Mouse (Mus musculus) forebrain, embryonic 14.5 days (tissue): ENCODE measurements around the gene Gprasp2. TPM values are rescaled to one million over a fixed set of nuclear protein-coding genes. Genes with fewer than 3 reads are reported as not detected.
A peak's percentile ranks its signal among the peaks of the same experiment; 100 is the strongest.
"Not testable (repeated sequence)": the region's sequence is repeated elsewhere in the genome, so short reads cannot be mapped to it uniquely, and the experiment has no call there.

Experiments used
- ATAC-seq: fragments of 200-750 bp; cut with Nextera tagmentation; 2 replicates; pipeline ENCODE4 v1.8.0; 2017; ENCODE audit warnings: mild to moderate bottlenecking, moderate library complexity
- DNase-seq: peaks from one replicate; pipeline ENCODE4 v3.0.0-alpha.2; 2015; ENCODE audit warnings: low spot score
- H3K27ac ChIP-seq: fragments of 300-500 bp; sonication (generic); 2 replicates; pipeline ENCODE4 v1.5.1; 2014; ENCODE audit warnings: low read depth, mild to moderate bottlenecking, control low read depth, low read length, moderate library complexity
- H3K27me3 ChIP-seq: fragments of 300-500 bp; sonication (generic); replicated peaks from 2 replicates; pipeline ENCODE4 v1.6.1; 2014; ENCODE audit warnings: low read length, control low read depth, mixed read lengths; ENCODE audit not compliant: control insufficient read depth, insufficient read depth
- H3K36me3 ChIP-seq: fragments of 300-500 bp; sonication (generic); 2 replicates; pipeline ENCODE4 v1.6.1; 2014; ENCODE audit warnings: low read length, control low read depth; ENCODE audit not compliant: control insufficient read depth, insufficient read depth
- H3K4me1 ChIP-seq: fragments of 300-500 bp; sonication (generic); 2 replicates; pipeline ENCODE4 v1.6.1; 2014; ENCODE audit warnings: antibody characterized with exemption, low read length, control low read depth; ENCODE audit not compliant: control insufficient read depth, insufficient read depth
- H3K4me2 ChIP-seq: fragments of 300-500 bp; sonication (generic); 2 replicates; pipeline ENCODE4 v1.6.1; 2014; ENCODE audit warnings: mild to moderate bottlenecking, control low read depth, low read length
- H3K4me3 ChIP-seq: fragments of 300-500 bp; sonication (generic); 2 replicates; pipeline ENCODE4 v1.5.1; 2014; ENCODE audit warnings: low read depth, low read length, control low read depth
- H3K9ac ChIP-seq: fragments of 300-500 bp; sonication (generic); 2 replicates; pipeline ENCODE4 v1.6.1; 2014; ENCODE audit warnings: mild to moderate bottlenecking, low read length, control low read depth, moderate library complexity
- H3K9me3 ChIP-seq: fragments of 300-500 bp; sonication (generic); replicated peaks from 2 replicates; pipeline ENCODE4 v1.6.1; 2016; ENCODE audit warnings: low read length, control low read depth, mixed read lengths; ENCODE audit not compliant: control insufficient read depth
- WGBS: fragments of 180-500 bp; shearing (Covaris S2); extraction: QIAGEN DNeasy Blood & Tissue Kit; methylation state at CpG from one replicate; pipeline ENCODE4 v1.1.7; 2014; 5-methylcytosine and 5-hydroxymethylcytosine counted together
- polyA plus RNA-seq: library from polyadenylated mRNA; unstranded; fragments of >200 nt; fragmentation: Nextera tagmentation; extraction: Ambion mirVana; gene quantifications from 2 replicates; pipeline ENCODE4 v1.2.1, GENCODE M21; 2014

Gprasp2 gene
- polyA plus RNA-seq, result 100 and 111 TPM in 2 replicates

DNA sequence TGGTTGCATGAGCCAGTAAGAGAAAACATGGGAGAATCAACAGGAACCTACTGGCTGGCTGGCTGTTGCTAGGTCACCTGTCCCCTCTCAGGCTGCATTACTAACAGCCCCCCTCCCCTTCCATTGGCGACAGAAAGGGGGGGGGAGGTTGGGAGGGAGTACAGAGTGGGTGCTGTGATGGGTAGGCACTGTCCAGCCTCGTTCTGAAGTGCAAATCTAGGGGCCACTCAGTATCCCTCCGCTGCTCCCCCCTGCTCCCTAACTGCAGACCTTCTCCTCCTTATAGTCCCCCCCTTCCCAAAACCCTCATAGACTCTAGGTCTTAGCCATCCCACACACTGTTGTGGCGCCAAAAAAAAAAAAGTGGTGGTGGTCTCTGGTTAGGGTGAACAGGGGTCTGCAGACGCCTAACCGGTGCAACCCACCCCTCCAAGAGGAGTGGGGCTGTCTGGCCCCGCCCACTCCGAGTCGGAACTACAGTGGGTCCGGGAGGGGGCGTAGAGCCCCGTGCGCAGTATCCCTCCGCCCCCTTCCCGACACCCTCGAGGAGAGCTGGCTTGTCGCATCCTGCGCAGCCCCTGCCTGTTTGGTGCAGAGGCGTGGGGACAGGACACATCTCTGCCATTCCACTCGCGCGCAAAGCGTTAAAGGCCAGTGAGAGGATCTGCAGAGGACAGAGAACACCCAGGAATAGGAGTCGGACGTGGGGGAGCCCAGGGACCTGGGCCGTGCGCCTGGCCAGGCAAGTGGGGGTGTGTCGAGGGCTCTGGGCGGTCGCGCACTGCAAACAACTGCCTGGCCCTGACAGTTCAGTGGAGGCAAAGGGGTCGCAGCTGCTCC lies at the start of gene Gprasp2:
Gprasp2 (plus strand) TSS at position 514 of the 840 bp plus-strand sequence.
- Histone ChIP-seq H3K27ac (peak within 1 kb of the TSS; percentile 39; the same call in 1 of the 2 replicates), H3K4me2 (peak within 1 kb of the TSS; percentile 57), H3K9ac (peak within 1 kb of the TSS; percentile 60), H3K4me3 (peak within 1 kb of the TSS; percentile 49)
- H3K9me3 ChIP-seq, H3K4me1 ChIP-seq, H3K36me3 ChIP-seq, H3K27me3 ChIP-seq: not testable (repeated sequence)
- ATAC-seq (peak; percentile 90), DNase-seq (peak; percentile 75)
- WGBS, result 38% methylated on average over 28 of the region's 32 CpGs

DNA sequence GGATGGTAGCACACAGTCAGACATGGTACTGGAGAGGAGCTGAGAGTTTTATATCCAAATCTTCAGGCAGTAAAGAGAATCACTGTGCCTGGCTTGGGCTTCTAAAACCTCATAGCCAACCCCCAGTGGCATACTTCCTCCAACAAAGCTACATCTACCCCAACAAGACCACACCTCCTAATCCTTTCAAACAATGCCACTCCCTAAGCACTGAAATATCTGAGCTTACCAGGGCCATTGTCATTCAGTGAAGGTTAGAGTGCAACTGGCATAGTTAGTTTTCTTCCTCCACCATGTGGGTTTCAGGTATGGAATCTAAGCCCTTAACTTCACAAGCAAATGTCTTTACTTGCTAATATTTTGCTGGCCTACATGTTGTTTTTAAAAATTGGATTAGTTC lies 47.3 kb upstream of the Gprasp2 start:
- Histone ChIP-seq H3K4me1 (no peaks in the 10 kb centered on the region), H3K9me3 (no peaks in the 10 kb centered on the region), H3K36me3 (no peaks in the 10 kb centered on the region), H3K27me3 (no peaks in the 10 kb centered on the region), H3K4me3 (no peak overlapping the region), H3K4me2 (no peak overlapping the region), H3K27ac (no peak overlapping the region), H3K9ac (no peak overlapping the region)
- DNase-seq (no peak), ATAC-seq (no peak)

DNA sequence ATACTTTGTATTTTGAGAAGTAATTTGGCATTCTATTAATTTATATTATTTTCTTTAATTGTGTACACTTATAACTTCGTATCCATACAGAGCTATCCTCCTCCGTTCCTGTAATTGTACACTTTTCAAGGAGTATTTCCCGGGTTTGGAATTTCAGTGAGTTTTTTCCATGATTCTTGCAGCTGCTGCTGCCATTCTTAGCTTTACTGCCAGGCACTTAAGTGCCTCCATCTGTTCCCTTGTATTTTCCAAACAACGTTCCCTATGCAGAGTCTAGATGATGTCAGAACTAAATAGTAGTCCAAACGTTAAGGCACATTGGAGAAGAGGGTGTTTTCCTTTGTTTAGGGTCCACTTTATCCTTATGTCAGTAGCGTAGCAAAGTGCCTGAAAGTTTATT lies 46.5 kb upstream of the Gprasp2 start:
- Histone ChIP-seq H3K4me3 (no peak overlapping the region), H3K9me3 (no peaks in the 10 kb centered on the region), H3K4me2 (no peak overlapping the region), H3K27me3 (no peaks in the 10 kb centered on the region), H3K9ac (no peak overlapping the region), H3K4me1 (no peaks in the 10 kb centered on the region), H3K27ac (no peak overlapping the region; the same call in 1 of the 2 replicates), H3K36me3 (no peaks in the 10 kb centered on the region)
- peak; percentile 28 for DNase-seq
- no peak for ATAC-seq
- 65% methylated on average over 6 of the region's 6 CpGs for WGBS

DNA sequence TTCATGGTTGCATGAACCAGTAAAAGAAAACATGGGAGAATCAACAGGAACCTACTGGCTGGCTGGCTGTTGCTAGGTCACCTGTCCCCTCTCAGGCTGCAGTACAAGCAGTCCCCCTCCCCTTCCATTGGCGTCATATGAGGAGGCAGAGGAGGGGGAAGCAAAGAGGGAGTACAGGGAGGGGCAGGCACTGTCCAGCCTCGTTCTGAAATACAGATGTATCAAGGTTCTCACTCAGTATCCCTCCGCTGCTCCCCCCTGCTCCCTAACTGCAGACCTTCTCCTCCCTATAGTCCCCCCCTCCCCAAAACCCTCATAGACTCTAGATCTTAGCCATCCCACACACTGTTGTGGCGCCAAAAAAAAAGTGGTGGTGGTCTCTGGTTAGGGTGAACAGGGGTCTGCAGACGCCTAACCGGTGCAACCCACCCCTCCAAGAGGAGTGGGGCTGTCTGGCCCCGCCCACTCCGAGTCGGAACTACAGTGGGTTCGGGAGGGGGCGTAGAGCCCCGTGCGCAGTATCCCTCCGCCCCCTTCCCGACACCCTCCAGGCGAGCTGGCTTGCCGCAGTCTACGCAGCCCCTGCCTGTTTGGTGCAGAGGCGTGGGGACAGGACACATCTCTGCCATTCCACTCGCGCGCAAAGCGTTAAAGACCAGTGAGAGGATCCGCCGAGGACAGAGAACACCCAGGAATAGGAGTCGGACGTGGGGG lies 43.1 kb upstream of the Gprasp2 start:
- not testable (repeated sequence) for H3K27me3 ChIP-seq, H3K4me1 ChIP-seq, H3K9me3 ChIP-seq
- Histone ChIP-seq H3K9ac (peak overlapping the region; percentile 71), H3K36me3 (peaks cover 18% of the 10 kb centered on the region), H3K27ac (peak overlapping the region; percentile 39; the same call in 1 of the 2 replicates), H3K4me2 (peak overlapping the region; percentile 54), H3K4me3 (peak overlapping the region; percentile 53)
- WGBS, result 28% methylated on average over 22 of the region's 27 CpGs
- ATAC-seq, result peak; percentile 95
- peak; percentile 81 for DNase-seq

DNA sequence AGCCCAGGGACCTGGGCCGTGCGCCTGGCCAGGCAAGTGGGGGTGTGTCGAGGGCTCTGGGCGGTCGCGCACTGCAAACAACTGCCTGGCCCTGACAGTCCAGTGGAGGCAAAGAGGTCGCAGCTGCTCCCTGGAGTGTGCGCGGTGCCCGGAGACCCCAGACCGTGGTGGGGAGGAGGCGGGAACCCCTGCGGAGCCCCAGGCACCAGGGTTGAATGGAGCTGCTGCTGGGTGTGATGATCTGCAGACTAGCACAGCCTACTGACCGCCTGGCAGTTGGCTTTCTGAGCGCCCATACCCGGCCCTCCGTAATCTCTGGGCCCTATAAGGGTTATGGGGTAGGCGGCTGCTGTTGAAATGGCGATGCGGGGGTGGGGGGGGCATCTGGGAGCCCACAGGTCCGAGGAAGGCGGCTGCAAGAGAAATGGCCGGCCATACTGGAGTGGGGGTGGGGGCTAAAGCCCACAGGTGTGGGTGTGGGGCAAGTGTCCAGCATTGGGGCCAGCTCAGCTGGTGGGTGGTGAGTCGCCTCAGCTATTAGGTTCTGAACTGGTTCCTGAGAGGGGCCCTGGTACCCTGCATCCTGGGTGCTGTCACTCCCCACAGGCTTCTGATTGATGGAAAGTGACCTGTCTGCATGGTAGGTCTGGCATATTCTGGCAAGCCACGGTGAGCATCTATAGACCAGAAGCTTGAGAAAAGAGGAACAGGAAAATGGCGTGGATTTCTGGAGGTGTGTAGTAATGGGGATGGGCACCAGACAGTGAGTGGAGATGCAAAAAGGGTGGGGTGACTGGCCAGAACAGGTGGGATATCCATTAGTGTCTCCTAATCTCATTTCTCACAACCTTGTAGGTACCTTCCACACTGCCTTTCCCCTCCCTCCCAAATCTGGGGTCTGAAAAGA lies 42.3 kb upstream of the Gprasp2 start:
- Histone ChIP-seq H3K27ac (peak overlapping the region; percentile 58; the same call in 1 of the 2 replicates), H3K36me3 (peaks cover 21% of the 10 kb centered on the region), H3K4me3 (peak overlapping the region; percentile 53), H3K4me2 (peak overlapping the region; percentile 54), H3K9ac (peak overlapping the region; percentile 71)
- not testable (repeated sequence) for H3K4me1 ChIP-seq, H3K9me3 ChIP-seq, H3K27me3 ChIP-seq
- 24% methylated on average over 20 of the region's 26 CpGs for WGBS
- DNase-seq, result peak; percentile 6
- ATAC-seq, result peak; percentile 12; the same call in 1 of the 2 replicates

DNA sequence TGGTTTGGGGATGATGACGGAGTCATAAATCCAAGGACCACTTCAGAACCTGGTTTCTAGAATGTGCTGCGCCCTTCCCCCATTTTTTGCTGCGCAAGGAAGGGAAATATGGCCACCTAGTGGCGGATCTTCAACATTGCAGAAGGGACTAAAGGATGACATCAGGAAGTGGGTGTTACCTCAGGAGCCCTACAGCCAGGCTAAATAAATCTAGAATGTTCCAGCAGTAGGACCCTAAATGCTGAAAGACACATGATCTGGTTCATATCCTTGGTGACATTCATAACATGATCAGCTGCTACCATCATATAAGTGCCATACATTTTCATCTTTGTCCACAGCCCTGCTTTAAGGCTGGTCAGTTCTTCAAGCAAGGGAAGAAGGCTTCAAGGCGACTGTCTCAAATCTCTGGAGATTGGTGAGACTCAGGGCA lies 41.6 kb upstream of the Gprasp2 start, which contains the start of gene Bhlhb9:
Bhlhb9 (plus strand) TSS at position 383 of the 433 bp plus-strand sequence.
- 0 out of 2 replicates have a peak, but pooled peaks have one; percentile 7 for ATAC-seq
- peak within 1 kb of the TSS; percentile 53 for H3K4me3 ChIP-seq
- WGBS, result 25% methylated on average over 3 of the region's 5 CpGs

DNA sequence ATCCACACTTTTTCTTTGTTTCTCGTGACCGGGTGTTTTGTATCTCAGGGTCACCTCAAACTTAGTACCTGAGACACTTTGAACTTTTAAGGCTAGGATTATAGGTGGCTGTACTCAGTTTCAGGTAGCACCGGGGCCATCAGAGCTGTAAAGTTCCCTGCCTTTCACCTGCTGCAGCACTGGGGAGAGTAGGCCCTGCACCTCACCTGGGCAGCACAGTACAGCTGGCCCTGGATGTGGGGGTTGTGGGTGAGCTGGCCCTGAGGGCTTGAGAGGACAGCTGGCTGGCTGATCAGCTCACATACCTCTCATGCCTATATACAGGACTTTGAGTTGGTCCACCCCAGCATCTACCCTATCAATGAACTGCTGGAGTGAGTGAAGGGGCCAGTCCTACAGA lies 34.7 kb upstream of the Gprasp2 start:
- H3K9ac ChIP-seq, result no peak overlapping the region
- no peaks in the 10 kb centered on the region for H3K27me3 ChIP-seq
- H3K4me1 ChIP-seq, result no peaks in the 10 kb centered on the region
- 90% methylated on average over 3 of the region's 3 CpGs for WGBS
- H3K36me3 ChIP-seq, result peaks cover 26% of the 10 kb centered on the region
- H3K4me2 ChIP-seq, result no peak overlapping the region
- no peaks in the 10 kb centered on the region for H3K9me3 ChIP-seq
- H3K4me3 ChIP-seq, result no peak overlapping the region
- ATAC-seq, result no peak
- no peak for DNase-seq
- no peak overlapping the region for H3K27ac ChIP-seq

More for the DNA sequence above, 41.6 kb upstream of the Gprasp2 start, which contains the start of gene Bhlhb9:
- H3K4me1 ChIP-seq, H3K9me3 ChIP-seq, H3K27me3 ChIP-seq: not testable (repeated sequence)
- Histone ChIP-seq H3K36me3 (peaks cover 25% of the 10 kb centered on the region), H3K9ac (peak within 1 kb of the TSS; percentile 71), H3K27ac (peak within 1 kb of the TSS; percentile 58; the same call in 1 of the 2 replicates), H3K4me2 (peak within 1 kb of the TSS; percentile 54)
- peak; percentile 74 for DNase-seq

DNA sequence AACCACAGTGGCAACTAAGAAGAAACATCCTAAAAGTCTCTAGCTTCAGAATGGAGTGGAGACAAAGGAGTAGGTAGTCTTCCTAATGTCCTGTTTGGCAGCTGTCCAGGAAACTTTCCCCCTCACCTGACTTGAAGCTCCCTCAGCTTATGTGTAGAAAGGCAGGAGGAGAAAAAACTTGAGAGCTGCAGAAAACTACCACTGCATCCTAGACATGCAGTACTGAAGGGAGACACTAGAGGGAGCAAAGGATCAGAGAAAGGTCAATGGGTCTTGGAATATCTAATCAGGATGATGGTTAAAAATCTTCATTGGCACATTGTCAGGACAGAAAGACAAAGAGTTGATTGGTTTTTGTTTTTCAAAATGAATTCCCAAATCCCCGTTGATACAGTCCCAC lies 33.1 kb upstream of the Gprasp2 start:
- peak; percentile 51 for DNase-seq
- no peaks in the 10 kb centered on the region for H3K9me3 ChIP-seq
- H3K27ac ChIP-seq, result no peak overlapping the region
- no peaks in the 10 kb centered on the region for H3K27me3 ChIP-seq
- ATAC-seq, result no peak
- H3K4me1 ChIP-seq, result no peaks in the 10 kb centered on the region
- WGBS, result 30% methylated on average over 1 of the region's 1 CpGs
- no peak overlapping the region for H3K4me2 ChIP-seq
- H3K36me3 ChIP-seq, result peaks cover 12% of the 10 kb centered on the region; the same call in 1 of the 2 replicates
- no peak overlapping the region for H3K4me3 ChIP-seq
- H3K9ac ChIP-seq, result no peak overlapping the region
